Mouse (Mus musculus) stomach, postnatal 0 days (tissue): ENCODE measurements around the gene Tmem218.

ENCODE experiments used
- CTCF ChIP-seq: IDR thresholded peaks from 2 replicates; pipeline ENCODE4 v1.5.1; 2016; ENCODE audit warnings: antibody characterized with exemption, low read depth, mild to moderate bottlenecking, moderate library complexity
- EP300 ChIP-seq: optimal IDR thresholded peaks from 2 replicates; pipeline ENCODE3; 2016; ENCODE audit warnings: antibody characterized with exemption

GRCm38 (mm10) chr9:37235951-37236737, 28.1 kb downstream of the Tmem218 start:
- TF ChIP-seq CTCF (no peak), EP300 (no peak)
